Mouse (Mus musculus): ENCODE data around the gene Alg14. TPM values are rescaled to one million over a fixed set of nuclear protein-coding genes. Genes with fewer than 3 reads are reported as not detected.

Gene Alg14
- polyA plus RNA-seq, 1 experiment: 21.3 TPM

DNA sequence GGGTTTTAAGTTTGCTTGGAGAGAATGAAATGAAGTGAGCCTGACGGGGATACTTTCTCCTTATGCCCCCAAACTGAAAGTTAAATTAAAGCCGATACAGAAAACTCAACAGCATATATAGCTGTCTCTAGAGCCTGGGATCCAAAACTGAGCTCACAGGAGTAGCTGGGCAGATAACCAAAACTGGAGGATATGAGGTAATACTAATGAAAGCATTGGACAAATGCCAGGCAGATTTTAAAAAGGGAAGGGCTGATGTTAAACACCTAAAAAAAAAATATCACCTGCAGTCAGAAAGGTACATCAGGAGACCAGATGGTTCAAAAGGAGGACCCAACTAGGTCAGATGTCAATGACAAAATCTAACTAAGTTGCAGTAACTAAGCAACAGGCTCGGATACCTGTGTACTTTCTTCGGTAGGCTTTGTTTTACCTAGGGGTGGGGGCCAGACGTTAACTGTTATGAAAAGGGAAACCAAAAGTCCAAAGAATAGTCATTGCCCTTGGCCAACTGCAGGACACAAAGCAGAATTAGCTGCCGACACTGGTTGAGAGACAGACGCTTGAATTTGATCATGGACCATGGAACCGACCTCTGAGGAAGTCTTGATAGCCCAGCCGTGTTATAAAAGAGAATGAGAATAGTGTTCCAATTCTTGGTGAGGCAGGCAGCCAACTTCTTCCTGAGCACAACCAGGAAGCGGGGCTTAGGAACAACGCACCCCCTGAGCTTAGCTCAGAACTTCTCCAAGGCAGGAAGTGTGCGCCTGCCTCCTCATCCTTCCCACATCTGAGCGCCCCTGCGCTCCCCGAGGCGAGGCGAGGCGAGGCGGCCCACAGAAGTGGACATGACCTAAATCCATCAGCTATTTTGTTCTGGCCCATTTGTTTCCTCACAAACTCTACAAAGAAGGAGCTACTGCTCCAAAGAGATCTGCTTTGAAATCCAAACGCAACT, 32.8 kb upstream of the Alg14 start:
- Histone ChIP-seq H3K27ac (ENCODE audit: insufficient read depth, low read depth, low read length) (no peak overlapping the region), H3K4me1 (ENCODE audit: control insufficient read depth, insufficient read depth, low read length) (no peaks in the 10 kb centered on the region), H3K4me3 (ENCODE audit: insufficient read depth, low read length) (no peak overlapping the region)
- TF ChIP-seq CTCF (IDR thresholded peaks at IDR 0.05; ENCODE audit: low read depth, low read length): no peak
- TF ChIP-seq POLR2A (IDR thresholded peaks at IDR 0.05; ENCODE audit: borderline replicate concordance, low read depth, low read length): no peak

DNA sequence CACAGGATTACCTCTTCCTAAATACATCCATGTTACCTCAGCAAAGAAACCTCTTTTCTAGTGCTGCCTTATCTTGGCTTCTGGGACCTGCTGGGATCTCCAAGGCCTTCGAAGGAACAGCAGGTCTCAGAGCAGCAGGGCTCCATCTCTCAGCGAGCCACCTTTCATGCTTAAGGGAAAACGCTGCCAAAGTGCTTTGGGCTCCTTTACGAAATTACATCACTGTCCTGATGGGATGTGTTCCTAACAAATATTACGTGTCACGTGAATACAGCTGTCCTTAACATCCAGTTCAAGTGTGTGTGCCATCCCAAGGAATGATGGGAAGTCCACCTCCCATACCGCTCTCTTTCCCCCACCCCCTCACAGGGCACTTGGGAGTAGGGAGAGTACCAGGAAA, 31.5 kb upstream of the Alg14 start:
- Histone ChIP-seq H3K27ac (ENCODE audit: insufficient read depth, low read depth, low read length) (no peak overlapping the region), H3K4me3 (ENCODE audit: insufficient read depth, low read length) (no peak overlapping the region), H3K4me1 (ENCODE audit: control insufficient read depth, insufficient read depth, low read length) (no peaks in the 10 kb centered on the region)
- TF ChIP-seq CTCF (IDR thresholded peaks at IDR 0.05; ENCODE audit: low read depth, low read length): no peak
- TF ChIP-seq POLR2A (IDR thresholded peaks at IDR 0.05; ENCODE audit: borderline replicate concordance, low read depth, low read length): no peak

DNA sequence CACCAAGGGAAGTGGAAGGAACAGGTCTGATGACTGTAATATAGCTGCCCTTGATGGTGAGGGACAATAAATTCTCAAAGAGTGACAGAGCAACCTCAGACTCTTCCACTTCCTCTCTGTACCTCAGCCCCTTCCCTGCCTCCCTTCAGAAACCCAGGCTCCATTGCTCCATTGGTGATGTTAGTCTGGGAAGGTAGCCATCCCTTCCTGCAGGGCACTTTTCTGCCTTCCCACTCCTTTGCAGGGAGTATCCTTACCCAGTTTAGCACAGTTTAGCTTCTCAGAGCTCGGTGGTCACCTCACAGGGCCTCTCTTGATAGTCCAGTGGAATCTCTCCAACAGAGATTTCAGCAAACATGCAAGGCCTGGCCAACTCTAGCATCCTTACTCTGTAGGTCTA, 30.7 kb upstream of the Alg14 start:
- Histone ChIP-seq H3K4me1 (ENCODE audit: control insufficient read depth, insufficient read depth, low read length) (no peaks in the 10 kb centered on the region), H3K27ac (ENCODE audit: insufficient read depth, low read depth, low read length) (no peak overlapping the region), H3K4me3 (ENCODE audit: insufficient read depth, low read length) (no peak overlapping the region)
- no peak for TF ChIP-seq CTCF (IDR thresholded peaks at IDR 0.05; ENCODE audit: low read depth, low read length)
- TF ChIP-seq POLR2A (IDR thresholded peaks at IDR 0.05; ENCODE audit: borderline replicate concordance, low read depth, low read length): no peak

DNA sequence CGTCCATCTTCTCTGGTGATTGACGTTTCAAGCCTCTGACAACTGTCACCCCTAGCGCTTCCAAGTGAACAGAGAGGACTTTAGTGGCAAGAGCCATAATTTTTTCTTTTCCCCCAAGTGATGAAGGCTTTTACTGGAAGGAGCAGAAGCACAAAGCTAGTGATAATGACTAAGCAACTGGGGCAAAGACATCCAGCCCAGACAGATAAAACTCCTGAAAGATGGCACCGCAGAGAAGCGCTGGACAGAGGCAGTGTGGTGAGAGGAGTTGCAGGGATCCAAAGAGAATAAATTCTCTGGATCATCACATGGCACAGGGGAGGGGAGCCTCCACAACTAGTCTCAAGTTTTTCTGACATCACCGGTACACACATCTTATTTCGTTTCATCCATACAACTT, 30.3 kb upstream of the Alg14 start:
- TF ChIP-seq POLR2A (IDR thresholded peaks at IDR 0.05; ENCODE audit: borderline replicate concordance, low read depth, low read length): no peak
- no peak for TF ChIP-seq CTCF (IDR thresholded peaks at IDR 0.05; ENCODE audit: low read depth, low read length)
- H3K27ac ChIP-seq (ENCODE audit: insufficient read depth, low read depth, low read length): no peak overlapping the region
- H3K4me3 ChIP-seq (ENCODE audit: insufficient read depth, low read length): no peak overlapping the region
- no peaks in the 10 kb centered on the region for H3K4me1 ChIP-seq (ENCODE audit: control insufficient read depth, insufficient read depth, low read length)

DNA sequence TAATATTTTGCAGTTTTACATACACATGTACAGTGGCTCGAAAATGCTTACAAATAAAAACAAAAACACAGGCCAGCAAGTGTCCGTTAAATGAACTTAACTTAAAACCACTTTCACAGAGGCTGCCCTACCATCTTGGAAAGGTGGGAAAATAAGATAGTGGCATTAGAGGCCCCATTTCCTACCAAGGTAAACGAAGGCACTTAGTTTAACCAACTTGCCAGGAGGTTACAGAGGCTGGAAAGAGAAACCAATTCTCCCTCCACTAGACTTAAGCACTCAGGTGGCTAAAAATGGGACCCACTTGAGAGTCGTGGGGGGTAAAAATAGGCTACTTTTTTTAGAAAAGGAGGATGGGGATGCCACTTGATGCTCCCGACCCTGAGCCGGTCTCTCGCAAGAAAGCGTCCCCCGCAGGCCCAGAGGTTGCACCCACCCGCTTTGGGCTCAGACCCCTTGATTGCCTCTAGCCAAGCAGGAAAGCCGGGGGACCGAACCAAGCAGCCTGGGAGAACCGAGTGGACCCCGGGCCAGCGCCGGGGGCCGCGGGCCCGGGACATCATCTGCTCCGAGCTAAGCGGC, 29.5 kb upstream of the Alg14 start:
- no peak overlapping the region for H3K27ac ChIP-seq (ENCODE audit: insufficient read depth, low read depth, low read length)
- no peaks in the 10 kb centered on the region for H3K4me1 ChIP-seq (ENCODE audit: control insufficient read depth, insufficient read depth, low read length)
- TF ChIP-seq POLR2A (IDR thresholded peaks at IDR 0.05; ENCODE audit: borderline replicate concordance, low read depth, low read length) (no peak), CTCF (IDR thresholded peaks at IDR 0.05; ENCODE audit: low read depth, low read length) (no peak)
- H3K4me3 ChIP-seq (ENCODE audit: insufficient read depth, low read length): peak overlapping the region; percentile 35

DNA sequence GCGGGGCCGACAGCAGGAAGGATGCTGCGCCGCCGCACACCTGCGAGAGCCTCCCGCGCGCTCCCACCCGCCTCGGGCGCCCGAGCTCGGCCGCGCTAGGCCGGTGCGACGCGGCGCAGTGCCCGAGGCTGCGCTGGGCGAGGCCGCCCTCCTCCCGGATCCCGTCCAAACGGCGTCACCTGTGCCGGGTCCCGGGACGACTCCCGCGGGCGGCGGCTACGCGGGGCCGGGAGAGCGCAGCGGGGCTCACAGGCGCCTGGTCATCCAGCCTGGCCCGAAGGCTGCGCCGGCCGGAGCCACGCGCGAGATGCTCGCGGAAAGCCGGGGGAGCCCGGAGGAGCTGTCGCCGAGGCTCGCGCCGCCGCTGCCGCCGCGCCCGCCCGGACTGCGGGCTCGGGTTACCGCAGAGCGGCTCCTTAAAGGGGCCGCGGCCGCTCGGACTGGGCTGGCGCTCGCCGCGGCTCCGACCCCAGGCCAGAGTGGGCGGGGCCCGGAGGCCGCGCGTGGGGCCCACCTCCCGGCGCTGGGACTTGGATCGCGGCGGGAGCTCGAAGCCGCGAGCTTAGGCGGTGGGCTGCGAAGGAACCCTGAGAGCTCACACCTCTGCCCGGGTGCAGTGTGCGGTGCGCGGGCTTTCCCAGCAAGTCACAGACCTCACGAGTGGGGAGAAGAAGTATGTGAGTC, 28.9 kb upstream of the Alg14 start:
- H3K4me1 ChIP-seq (ENCODE audit: control insufficient read depth, insufficient read depth, low read length): no peaks in the 10 kb centered on the region
- peak overlapping the region; percentile 35 for H3K4me3 ChIP-seq (ENCODE audit: insufficient read depth, low read length)
- H3K27ac ChIP-seq (ENCODE audit: insufficient read depth, low read depth, low read length): no peak overlapping the region
- TF ChIP-seq POLR2A (IDR thresholded peaks at IDR 0.05; ENCODE audit: borderline replicate concordance, low read depth, low read length) (no peak), CTCF (IDR thresholded peaks at IDR 0.05; ENCODE audit: low read depth, low read length) (no peak)

DNA sequence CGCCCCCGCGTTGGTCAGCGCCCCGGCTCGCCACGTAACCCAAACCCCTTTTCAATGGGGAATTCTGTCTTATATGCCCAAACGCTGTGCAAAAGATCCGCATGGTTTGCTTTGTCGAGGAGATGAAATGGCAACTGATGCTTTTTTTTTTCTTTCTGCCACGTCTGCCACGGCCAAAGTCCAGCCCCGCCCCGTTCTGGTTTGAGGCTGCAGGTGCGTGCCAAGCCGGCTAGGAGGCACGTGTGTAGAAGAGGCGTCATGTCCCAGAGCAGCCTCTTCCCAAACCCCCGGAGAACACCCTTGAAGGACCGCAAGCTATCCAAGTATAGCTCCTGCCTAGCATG, 28.4 kb upstream of the Alg14 start:
- Histone ChIP-seq H3K27ac (ENCODE audit: insufficient read depth, low read depth, low read length) (no peak overlapping the region), H3K4me3 (ENCODE audit: insufficient read depth, low read length) (peak overlapping the region; percentile 35), H3K4me1 (ENCODE audit: control insufficient read depth, insufficient read depth, low read length) (no peaks in the 10 kb centered on the region)
- TF ChIP-seq POLR2A (IDR thresholded peaks at IDR 0.05; ENCODE audit: borderline replicate concordance, low read depth, low read length): no peak
- TF ChIP-seq CTCF (IDR thresholded peaks at IDR 0.05; ENCODE audit: low read depth, low read length): no peak

DNA sequence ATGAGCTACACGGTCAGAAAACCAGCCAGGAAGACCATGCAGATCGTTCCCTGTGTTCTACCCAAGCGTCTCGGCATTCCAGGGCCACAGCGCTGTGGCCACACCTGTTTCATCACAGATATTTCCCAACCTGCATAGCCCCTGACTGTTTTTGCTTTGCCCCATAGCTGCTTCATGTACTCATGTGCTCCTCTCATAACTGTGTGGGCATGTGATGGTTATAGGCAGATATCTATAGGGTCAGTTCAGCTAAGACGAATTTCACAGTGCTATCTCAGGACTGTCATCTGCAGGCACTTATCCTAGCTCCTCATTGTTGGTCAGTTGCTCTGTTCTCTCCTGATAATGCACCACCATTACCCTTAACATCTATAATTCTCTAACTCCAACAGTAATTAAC, 27.3 kb upstream of the Alg14 start:
- Histone ChIP-seq H3K4me3 (ENCODE audit: insufficient read depth, low read length) (no peak overlapping the region), H3K27ac (ENCODE audit: insufficient read depth, low read depth, low read length) (no peak overlapping the region), H3K4me1 (ENCODE audit: control insufficient read depth, insufficient read depth, low read length) (no peaks in the 10 kb centered on the region)
- TF ChIP-seq POLR2A (IDR thresholded peaks at IDR 0.05; ENCODE audit: borderline replicate concordance, low read depth, low read length) (no peak), CTCF (IDR thresholded peaks at IDR 0.05; ENCODE audit: low read depth, low read length) (no peak)

DNA sequence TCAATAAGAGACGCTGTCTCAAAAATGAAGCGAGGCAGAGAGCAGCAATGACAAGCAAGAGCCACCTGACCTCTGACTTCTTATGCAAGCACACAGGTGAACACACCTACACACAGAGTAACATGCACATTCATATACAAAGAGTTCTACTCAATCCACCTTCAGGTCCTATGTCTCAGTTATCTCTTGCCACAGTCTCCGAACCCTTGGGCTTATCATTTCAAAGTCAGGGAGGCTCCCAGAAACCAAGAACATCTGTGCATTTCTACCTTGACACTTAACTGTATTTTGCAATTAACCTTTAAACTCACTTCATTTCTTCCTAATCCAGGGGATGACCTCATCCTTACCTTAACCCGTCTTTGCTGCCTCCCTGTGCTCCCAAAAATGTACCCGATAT, 24.3 kb upstream of the Alg14 start:
- no peaks in the 10 kb centered on the region for H3K4me1 ChIP-seq (ENCODE audit: control insufficient read depth, insufficient read depth, low read length)
- TF ChIP-seq POLR2A (IDR thresholded peaks at IDR 0.05; ENCODE audit: borderline replicate concordance, low read depth, low read length) (no peak), CTCF (IDR thresholded peaks at IDR 0.05; ENCODE audit: low read depth, low read length) (no peak)
- H3K27ac ChIP-seq (ENCODE audit: insufficient read depth, low read depth, low read length): no peak overlapping the region
- no peak overlapping the region for H3K4me3 ChIP-seq (ENCODE audit: insufficient read depth, low read length)

DNA sequence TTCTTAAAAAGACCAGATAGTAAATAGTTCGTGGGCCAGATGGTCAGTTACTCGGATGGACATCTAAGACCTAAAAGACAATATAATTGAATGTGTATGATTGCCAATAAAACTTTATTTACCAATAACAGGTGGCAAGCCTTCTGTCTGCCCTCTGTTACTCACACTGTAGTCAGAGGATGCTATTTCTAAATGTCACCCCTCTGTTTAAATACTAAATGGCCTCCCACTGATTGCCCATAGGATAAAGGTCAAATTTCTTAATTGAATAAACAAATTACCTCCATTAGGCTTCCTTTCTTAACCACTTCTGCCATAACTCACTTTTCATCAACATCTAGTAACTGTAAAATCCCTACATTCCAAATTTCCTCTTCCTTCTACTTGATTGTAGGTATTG, 19.0 kb upstream of the Alg14 start:
- TF ChIP-seq POLR2A (IDR thresholded peaks at IDR 0.05; ENCODE audit: borderline replicate concordance, low read depth, low read length) (no peak), CTCF (IDR thresholded peaks at IDR 0.05; ENCODE audit: low read depth, low read length) (no peak)

More for the DNA sequence above, 19.0 kb upstream of the Alg14 start:
- H3K4me1 ChIP-seq (ENCODE audit: control insufficient read depth, insufficient read depth, low read length): no peaks in the 10 kb centered on the region
- H3K27ac ChIP-seq (ENCODE audit: insufficient read depth, low read depth, low read length): no peak overlapping the region
- no peak overlapping the region for H3K4me3 ChIP-seq (ENCODE audit: insufficient read depth, low read length)
